Mouse (Mus musculus) bone marrow macrophage, adult 2 months (primary cell): ENCODE data around the gene Zkscan17. TPM values are rescaled to one million over a fixed set of nuclear protein-coding genes. Genes with fewer than 3 reads are reported as not detected.
"Not testable (repeated sequence)": the region's sequence is repeated elsewhere in the genome, so short reads cannot be mapped to it uniquely, and the experiment has no call there.

ENCODE experiments used
- H3K27ac ChIP-seq: 2 replicates; pipeline ENCODE4 v1.5.1; 2012; ENCODE audit warnings: low read depth, low read length; ENCODE audit not compliant: insufficient read depth
- H3K4me1 ChIP-seq: 2 replicates; pipeline ENCODE4 v1.6.1; 2012; ENCODE audit warnings: low read length; ENCODE audit not compliant: control insufficient read depth, insufficient read depth
- H3K4me3 ChIP-seq: 2 replicates; pipeline ENCODE4 v1.5.1; 2012; ENCODE audit warnings: mild to moderate bottlenecking, low read length, moderate library complexity; ENCODE audit not compliant: insufficient read depth
- CTCF ChIP-seq: IDR thresholded peaks from 2 replicates; pipeline ENCODE4 v1.5.1; 2012; ENCODE audit warnings: low read depth, mild to moderate bottlenecking, low read length, moderate library complexity
- POLR2A ChIP-seq: IDR thresholded peaks from 2 replicates; pipeline ENCODE4 v1.6.1; 2012; ENCODE audit warnings: mild to moderate bottlenecking, low read depth, low read length, borderline replicate concordance
- polyA plus RNA-seq: library from polyadenylated mRNA; stranded (reverse); fragments of >200 nt; gene quantifications from 2 replicates; pipeline ENCODE4 v1.2.4, GENCODE M21; 2012; ENCODE audit not compliant: missing spikeins, insufficient read depth, insufficient read length

Gene Zkscan17
- polyA plus RNA-seq = 20.2 and 24.1 TPM in 2 replicates

DNA sequence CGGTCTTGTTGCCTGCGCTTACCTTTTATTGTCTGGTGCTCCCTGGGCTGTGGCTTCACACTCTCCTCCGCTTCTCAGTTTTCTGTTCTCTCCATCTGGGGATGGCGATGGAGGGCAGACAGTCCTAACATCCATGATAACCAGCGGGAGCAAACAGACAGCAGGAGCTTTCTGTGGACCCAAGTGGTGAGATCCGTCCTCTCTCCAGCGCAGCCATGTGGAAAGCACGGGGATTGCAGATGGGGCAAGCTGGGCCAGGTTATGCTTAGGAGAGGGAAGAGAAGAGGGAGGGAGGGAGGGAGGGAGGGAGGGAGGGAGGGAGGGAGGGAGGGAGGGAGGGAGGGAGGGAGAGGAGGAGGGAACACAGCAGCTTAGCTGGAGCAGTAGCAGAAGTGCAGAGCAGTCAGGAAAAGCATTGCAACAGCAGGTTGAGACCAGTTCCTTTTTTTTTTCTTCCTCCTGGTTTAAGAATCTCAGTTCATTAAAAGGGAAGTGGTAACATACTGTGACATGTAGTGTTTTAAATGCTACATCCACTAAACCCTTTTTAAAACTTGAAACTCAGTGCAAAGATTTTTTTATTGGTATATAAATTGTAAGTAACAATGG is at the start of gene Zkscan17:
Gene Zkscan17, minus strand, starts transcription at position 280 of the 609 bp plus-strand sequence.
- peaks cover 44% of the 10 kb centered on the region for H3K4me1 ChIP-seq
- TF ChIP-seq POLR2A (no peak), CTCF (peak; percentile 27; the same call in 1 of the 2 replicates)
- peak within 1 kb of the TSS; percentile 57 for H3K4me3 ChIP-seq
- H3K27ac ChIP-seq = peak within 1 kb of the TSS; percentile 96

DNA sequence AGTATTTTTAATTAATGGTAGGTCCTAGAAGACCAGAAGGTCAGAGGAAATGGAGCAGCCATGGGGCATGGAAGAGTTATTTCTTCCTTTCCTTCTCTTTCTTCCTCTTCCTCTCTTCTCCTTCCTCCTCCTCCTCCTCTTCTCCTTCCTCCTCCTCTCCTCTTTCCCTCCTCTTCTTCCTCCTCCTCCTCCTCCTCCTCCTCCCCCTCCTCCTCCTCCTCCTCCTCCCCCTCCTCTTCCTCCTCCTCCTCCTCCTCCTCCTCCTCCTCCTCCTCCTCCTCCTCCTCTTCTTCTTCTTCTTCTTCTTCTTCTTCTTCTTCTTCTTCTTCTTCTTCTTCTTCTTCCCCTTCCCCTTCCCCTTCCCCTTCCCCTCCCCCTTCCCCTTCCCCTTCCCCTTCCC is 49.6 kb upstream of the Zkscan17 start, which contains the start of gene Olfr222:
Gene Olfr222, minus strand, starts transcription at position 101 of the 400 bp plus-strand sequence.
- peaks cover 15% of the 10 kb centered on the region for H3K4me1 ChIP-seq
- not testable (repeated sequence) for H3K4me3 ChIP-seq, H3K27ac ChIP-seq

DNA sequence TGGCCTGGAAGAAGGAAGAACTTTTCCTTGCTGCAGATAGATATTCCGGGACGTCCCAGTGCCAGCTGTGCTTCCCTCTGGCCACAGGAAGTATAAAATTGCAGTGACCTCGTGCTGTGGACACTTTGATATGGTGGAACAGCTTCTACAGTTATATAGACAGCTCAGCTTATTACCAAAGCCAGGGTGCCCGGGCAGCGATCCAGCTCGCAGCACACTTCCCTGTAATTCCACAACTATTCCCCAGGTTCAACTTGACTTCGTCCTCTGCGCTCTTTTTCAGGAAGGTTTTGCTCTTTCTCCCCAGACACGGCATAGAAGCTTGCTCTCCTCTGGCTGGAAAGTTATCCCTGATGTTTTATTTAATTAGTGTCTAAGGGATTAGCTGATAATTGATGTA is 49.2 kb upstream of the Zkscan17 start:
- no peak overlapping the region for H3K4me3 ChIP-seq
- no peak overlapping the region for H3K27ac ChIP-seq
- no peak for TF ChIP-seq POLR2A
- no peak for TF ChIP-seq CTCF
- H3K4me1 ChIP-seq = peaks cover 15% of the 10 kb centered on the region

DNA sequence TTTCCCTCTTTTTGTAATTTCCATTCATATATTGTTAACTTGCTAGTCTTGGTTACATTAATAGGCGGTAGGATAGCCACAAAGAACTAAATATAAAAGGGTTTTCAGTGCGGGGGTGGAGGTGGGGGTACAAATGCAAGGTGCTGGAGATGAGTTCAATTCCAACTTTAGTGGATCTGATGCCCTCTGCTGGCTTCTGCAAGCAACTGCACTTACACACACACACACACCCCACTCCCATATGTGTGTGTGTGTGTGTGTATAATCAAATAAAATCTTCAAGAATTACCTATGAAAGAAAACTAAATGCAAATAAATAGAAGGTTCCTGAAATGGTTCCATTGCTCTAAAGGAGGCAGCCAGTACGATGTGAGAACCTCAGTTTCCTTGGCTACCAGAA is 42.8 kb upstream of the Zkscan17 start:
- H3K4me1 ChIP-seq = no peaks in the 10 kb centered on the region
- TF ChIP-seq POLR2A = no peak
- TF ChIP-seq CTCF = peak; percentile 71; the same call in 1 of the 2 replicates

DNA sequence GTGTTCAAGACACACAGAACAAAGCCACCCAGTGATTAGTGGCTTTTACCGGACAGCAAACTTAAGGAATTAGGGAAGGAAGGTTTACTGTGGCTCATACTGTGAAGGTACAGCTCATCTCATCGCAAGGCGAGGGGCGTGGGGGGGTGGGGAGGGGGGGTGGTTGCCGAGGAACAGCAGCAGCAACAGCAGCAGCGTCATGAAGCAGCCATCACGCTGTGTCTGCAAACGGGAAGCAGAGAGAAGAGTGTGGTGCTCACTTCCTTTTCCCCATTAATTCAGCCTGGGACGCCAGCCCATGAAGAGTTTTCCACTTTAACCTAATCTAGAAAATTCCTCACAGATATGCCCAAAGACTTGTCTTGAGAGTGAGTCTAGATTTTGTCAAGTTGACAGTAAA is 36.3 kb upstream of the Zkscan17 start:
- H3K4me1 ChIP-seq = peaks cover 27% of the 10 kb centered on the region
- TF ChIP-seq POLR2A (no peak), CTCF (no peak)
- no peak overlapping the region for H3K4me3 ChIP-seq
- H3K27ac ChIP-seq = no peak overlapping the region

More for the DNA sequence above, 42.8 kb upstream of the Zkscan17 start:
- Histone ChIP-seq H3K4me3 (no peak overlapping the region), H3K27ac (no peak overlapping the region)

DNA sequence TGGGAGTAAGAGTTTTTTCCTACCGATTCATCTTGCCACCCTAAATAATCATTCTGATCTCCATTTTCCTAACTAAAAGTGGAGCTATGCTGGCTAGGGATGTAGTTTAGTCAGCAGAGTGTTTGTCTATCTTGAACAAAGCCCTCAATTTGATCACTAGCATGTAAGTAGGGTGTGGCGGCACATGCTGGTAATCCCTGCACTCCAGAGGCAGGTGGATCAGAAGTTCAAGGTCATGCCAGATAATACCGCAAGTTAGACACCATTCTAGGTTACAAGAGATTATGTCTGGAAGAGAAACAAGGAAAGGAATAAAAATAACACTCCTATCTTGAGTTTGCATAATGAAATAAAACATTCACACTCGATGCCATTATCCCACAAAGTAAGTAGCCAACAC is 35.8 kb upstream of the Zkscan17 start:
- Histone ChIP-seq H3K27ac (no peak overlapping the region), H3K4me1 (peaks cover 29% of the 10 kb centered on the region), H3K4me3 (no peak overlapping the region)
- TF ChIP-seq POLR2A (no peak), CTCF (no peak)

DNA sequence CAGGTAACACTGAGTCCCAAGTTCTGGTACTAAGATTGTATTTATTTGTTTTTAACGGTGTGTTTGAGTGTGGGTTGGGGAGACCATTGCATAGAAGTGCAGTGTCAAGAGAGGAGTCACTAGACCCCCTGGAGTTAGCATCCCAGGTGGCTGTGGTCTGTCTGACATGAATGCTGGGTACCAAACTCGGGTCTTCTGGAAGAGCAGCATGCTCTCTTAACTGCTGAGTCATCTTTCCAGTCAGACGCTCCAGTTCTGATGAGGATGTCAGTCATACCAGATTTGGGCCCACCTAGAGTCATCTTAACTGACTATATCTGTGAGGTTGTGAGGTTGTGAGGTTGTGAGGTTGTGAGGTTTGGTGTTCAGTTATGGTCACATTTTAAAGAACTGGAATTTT is 34.4 kb upstream of the Zkscan17 start:
- TF ChIP-seq POLR2A (no peak), CTCF (no peak)
- Histone ChIP-seq H3K4me1 (peaks cover 33% of the 10 kb centered on the region), H3K4me3 (no peak overlapping the region), H3K27ac (no peak overlapping the region)

DNA sequence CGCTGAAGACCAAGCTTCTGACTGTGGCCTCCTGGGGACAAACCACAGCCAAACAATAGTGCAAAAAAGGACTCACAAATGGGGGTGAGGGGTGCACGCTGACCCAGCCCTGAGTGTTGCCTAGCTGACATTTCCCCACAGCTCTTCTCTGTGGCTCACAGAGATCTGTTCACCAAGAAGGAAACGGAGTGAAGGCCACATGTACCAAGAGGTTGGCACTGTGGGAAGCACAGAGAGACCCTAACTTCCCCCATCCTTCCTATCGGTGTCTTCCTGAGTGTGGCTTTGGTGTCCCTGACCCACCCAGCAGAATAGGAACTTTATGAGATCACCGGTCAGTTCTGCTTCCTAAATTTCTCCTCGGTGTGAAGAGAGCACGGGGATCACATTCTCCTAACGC is 28.0 kb upstream of the Zkscan17 start:
- peaks cover 59% of the 10 kb centered on the region for H3K4me1 ChIP-seq
- no peak for TF ChIP-seq CTCF
- H3K27ac ChIP-seq = peak overlapping the region; percentile 43
- 0 out of 2 replicates have a peak overlapping the region, but pooled peaks have one; percentile 4 for H3K4me3 ChIP-seq

DNA sequence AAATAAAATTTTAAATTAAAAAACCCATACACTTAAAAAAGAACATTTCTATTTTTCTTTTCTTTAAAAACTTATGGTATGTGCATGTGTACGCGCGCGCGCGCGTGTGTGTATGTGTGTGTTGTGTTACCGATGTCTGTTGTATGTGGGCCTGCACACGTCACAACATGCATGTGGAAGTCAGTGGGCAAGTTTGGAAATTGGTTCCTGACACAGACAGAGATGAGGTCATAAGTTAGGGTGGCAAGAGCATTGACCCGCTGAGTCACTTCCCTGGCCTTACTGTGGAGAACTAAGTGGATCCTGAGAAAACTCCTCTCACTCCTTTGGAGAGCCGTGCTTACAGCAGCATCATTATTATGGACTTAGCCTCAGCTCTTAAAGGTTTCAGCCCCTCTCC is 27.6 kb upstream of the Zkscan17 start:
- Histone ChIP-seq H3K4me3 (no peak overlapping the region), H3K4me1 (peaks cover 59% of the 10 kb centered on the region), H3K27ac (peak overlapping the region; percentile 43)
- TF ChIP-seq CTCF (no peak), POLR2A (no peak)

DNA sequence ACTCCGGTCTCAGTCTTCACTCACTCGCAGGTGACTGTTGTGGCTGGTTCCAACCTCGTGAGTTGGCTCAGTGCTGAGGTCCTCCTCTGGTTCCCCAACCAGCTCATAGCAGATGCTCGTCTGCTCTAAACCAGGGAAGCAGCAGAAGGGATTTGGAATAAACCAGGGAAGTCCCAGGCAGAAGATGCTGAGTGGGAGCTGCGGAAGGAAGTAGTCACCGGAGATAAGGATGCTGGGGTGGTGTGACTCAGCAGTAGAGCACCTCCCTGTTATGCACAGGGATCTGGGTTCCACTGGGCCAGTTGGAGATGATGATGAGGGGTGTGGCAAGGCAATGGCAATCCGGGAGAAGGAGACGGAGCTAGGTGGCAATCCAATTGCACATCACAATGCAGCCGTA is 17.5 kb upstream of the Zkscan17 start:
- TF ChIP-seq POLR2A (no peak), CTCF (no peak)

More for the DNA sequence above, 17.5 kb upstream of the Zkscan17 start:
- Histone ChIP-seq H3K4me3 (peak overlapping the region; percentile 62), H3K4me1 (peaks cover 44% of the 10 kb centered on the region), H3K27ac (peak overlapping the region; percentile 98)
